Mouse (Mus musculus) forebrain, embryonic 12.5 days (tissue): ENCODE measurements around the gene Map3k12. TPM values are rescaled to one million over a fixed set of nuclear protein-coding genes. Genes with fewer than 3 reads are reported as not detected.

Experiments used
- ATAC-seq: fragments of 200-750 bp; cut with Nextera tagmentation; 2 replicates; pipeline ENCODE4 v1.8.0; 2017; ENCODE audit warnings: moderate TSS enrichment; ENCODE audit not compliant: low FRiP score
- H3K27ac ChIP-seq: fragments of 300-500 bp; sonication (generic); 2 replicates; pipeline ENCODE4 v1.5.1; 2016; ENCODE audit warnings: mild to moderate bottlenecking
- H3K27me3 ChIP-seq: fragments of 300-500 bp; sonication (generic); 2 replicates; pipeline ENCODE4 v1.6.1; 2016; ENCODE audit warnings: mild to moderate bottlenecking
- H3K36me3 ChIP-seq: fragments of 300-500 bp; sonication (generic); replicated peaks from 2 replicates; pipeline ENCODE4 v1.6.1; 2016; ENCODE audit warnings: mild to moderate bottlenecking
- H3K4me1 ChIP-seq: fragments of 300-500 bp; sonication (generic); 2 replicates; pipeline ENCODE4 v1.6.1; 2016
- H3K4me2 ChIP-seq: fragments of 300-500 bp; sonication (generic); 2 replicates; pipeline ENCODE4 v1.6.1; 2016; ENCODE audit warnings: mild to moderate bottlenecking, moderate library complexity
- H3K4me3 ChIP-seq: fragments of 300-500 bp; sonication (generic); replicated peaks from 2 replicates; pipeline ENCODE4 v1.5.1; 2016; ENCODE audit warnings: mild to moderate bottlenecking
- H3K9ac ChIP-seq: fragments of 300-500 bp; sonication (generic); 2 replicates; pipeline ENCODE4 v1.6.1; 2016; ENCODE audit warnings: mild to moderate bottlenecking
- H3K9me3 ChIP-seq: fragments of 300-500 bp; sonication (generic); 2 replicates; pipeline ENCODE4 v1.6.1; 2016
- WGBS: fragments of 180-500 bp; shearing (Covaris S2); methylation state at CpG from one replicate; pipeline ENCODE4 v1.1.7; 2016; 5-methylcytosine and 5-hydroxymethylcytosine counted together
- polyA plus RNA-seq: library from polyadenylated mRNA; unstranded; fragments of >200 nt; fragmentation: Nextera tagmentation; extraction: Ambion mirVana; gene quantifications from 2 replicates; pipeline ENCODE4 v1.2.1, GENCODE M21; 2016

Map3k12 gene
- polyA plus RNA-seq, 1 experiment from 2014 or later = 40.1 TPM

DNA sequence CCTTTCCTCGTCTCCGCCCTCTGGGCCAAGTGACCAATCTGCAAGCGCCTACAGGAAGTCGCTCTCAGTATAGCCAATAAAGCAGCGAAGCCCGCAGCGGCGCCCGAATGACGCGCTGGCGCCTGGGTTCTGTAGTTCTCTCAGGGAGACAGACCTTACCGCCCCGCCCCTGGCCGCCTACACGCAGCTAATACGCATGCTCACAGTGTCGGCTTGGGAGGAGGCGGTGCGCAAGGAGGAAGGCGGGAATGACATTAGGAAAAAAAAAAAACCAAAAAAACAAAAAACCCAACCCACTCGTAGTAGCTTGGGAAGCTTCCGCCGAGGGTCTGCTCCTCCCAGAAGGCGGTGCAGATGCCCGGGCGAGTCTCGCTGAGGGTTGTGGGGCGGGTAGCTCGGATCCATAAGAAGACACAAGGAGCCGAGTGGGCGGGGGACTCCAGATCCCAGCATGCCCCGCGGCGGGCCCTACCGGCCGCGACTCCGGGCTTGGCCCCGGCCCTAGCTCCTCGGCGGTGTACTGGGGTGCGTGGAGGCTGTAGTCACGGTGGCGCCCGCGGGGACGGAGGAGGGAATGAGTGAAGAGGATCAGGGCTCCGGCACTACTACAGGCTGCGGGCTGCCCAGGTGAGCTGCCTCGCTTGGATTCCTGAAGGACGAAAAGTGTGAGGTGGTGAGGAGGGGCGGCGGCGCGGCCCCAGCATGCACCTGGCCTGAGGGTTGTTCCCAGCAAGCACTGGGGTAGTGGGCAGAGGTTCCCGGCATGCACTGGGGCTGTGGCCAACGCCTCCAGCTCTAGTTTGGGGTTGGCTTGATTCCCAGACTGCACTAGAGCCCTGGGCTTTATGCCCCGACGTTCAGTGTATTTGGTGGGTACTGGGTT is 1.4 kb upstream of the Map3k12 start, which contains the start of gene Tarbp2:
Gene Tarbp2, plus strand, starts transcription at position 217 of the 883 bp plus-strand sequence.
- Histone ChIP-seq H3K4me1 (peaks cover 49% of the 10 kb centered on the region), H3K27me3 (no peaks in the 10 kb centered on the region), H3K27ac (peak within 1 kb of the TSS; percentile 99), H3K4me2 (peak within 1 kb of the TSS; percentile 64), H3K9me3 (no peaks in the 10 kb centered on the region), H3K36me3 (peaks cover 27% of the 10 kb centered on the region), H3K4me3 (peak within 1 kb of the TSS; percentile 72), H3K9ac (peak within 1 kb of the TSS; percentile 87)
- WGBS = under 1% methylated on average over 60 of the region's 60 CpGs
- peak; percentile 92 for ATAC-seq

DNA sequence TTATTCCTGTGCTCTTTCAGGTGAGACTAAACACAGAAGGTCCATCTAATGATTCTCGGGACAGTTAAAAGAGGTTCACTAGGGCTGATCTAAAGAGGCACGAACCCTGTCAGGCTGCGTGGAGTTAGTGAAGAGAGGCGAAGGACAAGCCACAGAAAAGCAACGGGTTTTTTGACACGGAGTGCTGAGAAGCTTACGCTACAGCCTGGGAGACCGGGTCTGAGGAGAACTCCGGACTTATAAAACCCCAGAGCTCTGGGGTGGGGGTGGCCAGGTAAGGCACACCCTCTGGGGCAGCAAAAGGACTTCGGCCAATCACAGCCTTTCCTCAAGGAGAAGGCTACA is 739 bp upstream of the Map3k12 start:
- Histone ChIP-seq H3K4me1 (peaks cover 55% of the 10 kb centered on the region), H3K27ac (peak overlapping the region; percentile 92), H3K4me2 (peak overlapping the region; percentile 64), H3K9me3 (no peaks in the 10 kb centered on the region), H3K4me3 (peak overlapping the region; percentile 72), H3K9ac (peak overlapping the region; percentile 87; the same call in 1 of the 2 replicates), H3K27me3 (no peaks in the 10 kb centered on the region), H3K36me3 (peaks cover 22% of the 10 kb centered on the region)
- no peak for ATAC-seq
- under 1% methylated on average over 10 of the region's 10 CpGs for WGBS

DNA sequence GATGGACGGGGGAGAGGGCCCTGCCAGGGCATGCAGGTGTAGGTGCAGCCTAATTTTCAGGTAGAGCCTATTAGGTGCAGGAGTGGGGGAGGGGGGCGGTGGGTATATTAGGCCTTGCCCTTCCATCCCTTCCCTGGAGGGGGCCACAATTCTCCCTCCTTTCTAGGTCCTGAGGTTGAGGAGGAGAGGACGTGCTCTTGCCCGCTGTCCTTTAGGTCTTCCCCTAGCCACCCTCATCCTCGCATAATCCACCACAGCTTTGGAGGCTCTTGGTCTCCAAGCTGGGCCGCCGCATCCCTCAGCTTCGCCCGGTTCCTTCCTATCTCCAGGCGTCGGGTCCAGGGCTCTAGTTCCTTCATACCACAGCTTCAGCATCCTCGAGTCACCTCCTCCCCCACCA is 571 bp downstream of the Map3k12 start:
- Histone ChIP-seq H3K4me1 (peaks cover 68% of the 10 kb centered on the region), H3K4me3 (peak overlapping the region; percentile 72), H3K4me2 (peak overlapping the region; percentile 64), H3K9ac (peak overlapping the region; percentile 87), H3K27me3 (no peaks in the 10 kb centered on the region), H3K36me3 (peaks cover 9% of the 10 kb centered on the region), H3K27ac (peak overlapping the region; percentile 92), H3K9me3 (no peaks in the 10 kb centered on the region)
- ATAC-seq = no peak
- WGBS = 0% methylated on average over 11 of the region's 12 CpGs

DNA sequence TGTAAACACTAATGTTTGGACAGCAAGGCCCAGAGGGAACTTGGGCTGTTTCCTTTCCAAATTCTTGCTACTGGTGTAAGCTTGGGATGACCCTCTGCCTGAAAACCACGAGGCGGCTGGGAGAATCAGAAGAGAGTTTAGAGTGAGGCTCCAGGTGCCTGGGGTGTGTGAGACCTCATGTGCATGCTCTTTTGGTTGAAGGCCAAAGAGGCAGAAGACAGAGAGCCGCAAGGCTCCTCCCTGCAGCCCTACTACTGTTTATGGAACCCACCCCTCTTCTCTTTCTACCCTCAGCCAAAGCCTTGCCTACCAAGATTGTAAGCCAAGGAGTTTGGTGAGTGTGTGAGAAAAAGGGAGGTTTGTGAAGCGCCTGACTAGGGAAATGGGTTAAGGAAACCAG is 1.1 kb downstream of the Map3k12 start:
- Histone ChIP-seq H3K4me1 (peaks cover 73% of the 10 kb centered on the region), H3K4me2 (peak overlapping the region; percentile 64)

DNA sequence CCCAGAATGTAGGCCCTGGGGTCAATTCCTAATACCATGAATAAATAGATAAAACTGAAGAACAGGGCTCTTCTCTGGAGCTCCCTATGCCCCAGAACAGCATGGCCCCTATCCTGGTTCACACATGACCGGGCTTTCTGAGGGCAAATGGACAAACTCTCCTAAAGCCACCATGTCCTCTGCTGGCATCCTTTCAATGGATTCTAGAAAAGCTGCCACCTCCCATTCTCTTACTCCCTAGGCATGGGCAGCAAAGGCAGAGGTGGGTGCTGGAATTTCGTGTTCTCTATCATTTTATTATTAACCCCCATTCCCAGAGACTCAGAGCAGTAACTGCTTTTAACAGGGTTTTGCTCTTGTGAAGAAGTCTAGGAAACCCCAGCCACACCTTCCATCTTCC is 1.6 kb downstream of the Map3k12 start:
- whole genome bisulfite sequencing = 89% methylated on average over 2 of the region's 2 CpGs
- Histone ChIP-seq H3K4me1 (peaks cover 77% of the 10 kb centered on the region), H3K4me2 (peak overlapping the region; percentile 64), H3K4me3 (peak overlapping the region; percentile 72; the same call in 1 of the 2 replicates), H3K9me3 (no peaks in the 10 kb centered on the region), H3K27me3 (no peaks in the 10 kb centered on the region), H3K36me3 (no peaks in the 10 kb centered on the region), H3K9ac (0 out of 2 replicates have a peak overlapping the region, but pooled peaks have one; percentile 87), H3K27ac (0 out of 2 replicates have a peak overlapping the region, but pooled peaks have one; percentile 92)
- no peak for ATAC-seq

More for the DNA sequence above, 1.1 kb downstream of the Map3k12 start:
- no peak for ATAC-seq
- Histone ChIP-seq H3K9me3 (no peaks in the 10 kb centered on the region), H3K27me3 (no peaks in the 10 kb centered on the region), H3K4me3 (peak overlapping the region; percentile 72), H3K36me3 (peaks cover 4% of the 10 kb centered on the region), H3K27ac (peak overlapping the region; percentile 92), H3K9ac (peak overlapping the region; percentile 87)
- WGBS = 45% methylated on average over 4 of the region's 4 CpGs

DNA sequence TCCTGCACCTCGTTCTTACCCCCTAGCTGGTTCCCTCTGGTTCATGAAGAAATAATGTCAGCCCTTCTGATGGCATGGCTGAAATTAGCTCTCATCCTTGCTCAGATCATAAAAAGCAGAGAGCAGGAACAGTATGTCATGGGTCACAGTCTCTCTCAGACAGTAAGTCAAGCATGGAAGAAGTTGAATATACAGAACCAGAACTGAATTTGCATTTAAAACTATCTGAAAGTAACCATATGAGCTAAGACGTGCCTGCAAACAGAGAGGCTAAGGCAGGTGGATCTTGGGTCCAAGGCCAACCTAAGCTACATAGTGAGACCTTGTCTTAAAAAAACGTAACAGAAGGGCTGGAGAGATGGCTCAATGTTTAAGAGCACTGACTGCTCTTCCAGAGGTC is 3.9 kb downstream of the Map3k12 start:
- H3K4me3 ChIP-seq = no peak overlapping the region
- H3K9me3 ChIP-seq = no peaks in the 10 kb centered on the region
- 0 out of 2 replicates have a peak overlapping the region, but pooled peaks have one; percentile 30 for H3K9ac ChIP-seq
- H3K4me1 ChIP-seq = peaks cover 78% of the 10 kb centered on the region
- no peak for ATAC-seq
- 84% methylated on average over 3 of the region's 3 CpGs for WGBS
- H3K36me3 ChIP-seq = 0 out of 2 replicates have a peak, but pooled peaks cover 4% of the 10 kb centered on the region
- no peak overlapping the region for H3K4me2 ChIP-seq
- no peak overlapping the region for H3K27ac ChIP-seq
- H3K27me3 ChIP-seq = no peaks in the 10 kb centered on the region

DNA sequence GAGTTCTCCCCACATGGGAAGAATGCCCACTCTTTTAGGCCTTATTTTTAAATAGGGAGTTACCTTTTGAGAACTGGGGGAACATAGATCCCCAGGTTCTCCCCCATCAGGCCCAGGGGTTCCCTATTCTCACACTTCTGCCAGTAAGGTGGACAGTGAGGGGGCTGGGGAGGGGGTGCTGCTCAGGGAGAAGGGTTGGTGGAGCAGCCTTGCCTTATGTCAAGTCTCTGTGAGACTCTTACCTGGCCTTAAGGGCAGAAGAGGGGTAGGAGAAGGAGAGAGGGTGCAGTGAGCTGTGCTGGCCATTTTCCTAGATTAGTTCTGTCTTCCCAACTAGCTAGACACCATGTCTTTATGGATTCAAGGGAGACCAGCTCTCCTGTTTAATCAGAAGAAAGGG is 4.4 kb downstream of the Map3k12 start:
- no peaks in the 10 kb centered on the region for H3K27me3 ChIP-seq
- ATAC-seq = no peak
- H3K4me2 ChIP-seq = 0 out of 2 replicates have a peak overlapping the region, but pooled peaks have one; percentile 71
- H3K27ac ChIP-seq = peak overlapping the region; percentile 90
- H3K36me3 ChIP-seq = peaks cover 9% of the 10 kb centered on the region
- no peak overlapping the region for H3K4me3 ChIP-seq
- no peaks in the 10 kb centered on the region for H3K9me3 ChIP-seq
- peak overlapping the region; percentile 30; the same call in 1 of the 2 replicates for H3K9ac ChIP-seq
- H3K4me1 ChIP-seq = peaks cover 78% of the 10 kb centered on the region

DNA sequence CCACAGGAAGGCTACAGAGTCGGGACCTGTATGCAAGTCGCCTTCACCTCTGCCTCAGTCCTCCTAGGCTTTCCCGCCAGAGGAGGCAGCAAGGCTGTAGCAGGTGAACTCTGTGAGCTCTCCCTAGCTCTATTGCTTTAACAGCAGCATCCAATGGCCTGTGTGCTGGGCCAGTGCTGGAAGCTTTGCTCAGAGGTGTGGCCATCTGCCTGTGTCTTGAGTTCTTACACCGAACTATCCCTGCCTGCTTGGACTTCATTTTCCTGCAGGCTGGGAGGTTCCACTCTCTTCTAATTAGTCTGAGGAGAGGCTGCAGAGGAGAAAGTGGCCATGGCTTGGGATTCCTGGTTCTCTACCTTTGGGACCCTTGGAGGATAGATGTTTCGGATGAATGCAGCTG is 4.9 kb downstream of the Map3k12 start:
- H3K27me3 ChIP-seq = no peaks in the 10 kb centered on the region

DNA sequence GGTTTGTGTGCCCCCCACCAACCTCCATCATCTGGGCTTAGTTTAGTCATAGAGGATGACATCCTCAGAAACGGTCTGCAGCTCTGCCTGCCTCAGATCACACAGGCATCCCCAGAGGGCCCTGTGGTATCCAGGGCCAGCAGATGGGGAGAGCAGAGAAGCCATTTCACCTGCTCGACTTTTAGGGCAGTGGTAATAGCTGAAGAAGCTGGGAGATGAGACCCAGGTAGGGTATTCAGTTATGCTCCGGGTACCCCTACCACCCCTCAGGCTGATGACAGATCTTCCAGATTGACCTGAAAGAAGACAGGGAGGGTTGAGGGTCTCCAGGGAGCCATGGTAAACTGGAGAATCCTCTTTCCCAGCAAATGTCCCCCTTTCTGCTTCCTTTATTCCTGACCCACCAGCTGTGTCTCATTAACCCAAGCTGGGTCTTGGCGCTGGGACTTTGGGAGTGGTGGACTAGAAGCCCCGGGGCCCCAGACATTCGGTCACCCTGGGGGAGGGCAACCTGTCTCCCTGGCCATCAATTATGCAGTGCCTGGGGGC is 5.5 kb downstream of the Map3k12 start:
- Histone ChIP-seq H3K4me1 (peaks cover 71% of the 10 kb centered on the region), H3K27me3 (no peaks in the 10 kb centered on the region), H3K36me3 (peaks cover 12% of the 10 kb centered on the region), H3K9me3 (no peaks in the 10 kb centered on the region), H3K4me3 (peak overlapping the region; percentile 59; the same call in 1 of the 2 replicates), H3K27ac (peak overlapping the region; percentile 90), H3K9ac (peak overlapping the region; percentile 30; the same call in 1 of the 2 replicates), H3K4me2 (peak overlapping the region; percentile 71)
- 15% methylated on average over 6 of the region's 6 CpGs for whole genome bisulfite sequencing
- no peak for ATAC-seq

More for the DNA sequence above, 4.9 kb downstream of the Map3k12 start:
- H3K4me1 ChIP-seq = peaks cover 73% of the 10 kb centered on the region
- H3K9me3 ChIP-seq = no peaks in the 10 kb centered on the region
- peak overlapping the region; percentile 71 for H3K4me2 ChIP-seq
- 0 out of 2 replicates have a peak overlapping the region, but pooled peaks have one; percentile 4 for H3K4me3 ChIP-seq
- H3K27ac ChIP-seq = peak overlapping the region; percentile 90
- H3K36me3 ChIP-seq = peaks cover 12% of the 10 kb centered on the region
- 33% methylated on average over 5 of the region's 5 CpGs for WGBS
- no peak for ATAC-seq
- H3K9ac ChIP-seq = peak overlapping the region; percentile 30

DNA sequence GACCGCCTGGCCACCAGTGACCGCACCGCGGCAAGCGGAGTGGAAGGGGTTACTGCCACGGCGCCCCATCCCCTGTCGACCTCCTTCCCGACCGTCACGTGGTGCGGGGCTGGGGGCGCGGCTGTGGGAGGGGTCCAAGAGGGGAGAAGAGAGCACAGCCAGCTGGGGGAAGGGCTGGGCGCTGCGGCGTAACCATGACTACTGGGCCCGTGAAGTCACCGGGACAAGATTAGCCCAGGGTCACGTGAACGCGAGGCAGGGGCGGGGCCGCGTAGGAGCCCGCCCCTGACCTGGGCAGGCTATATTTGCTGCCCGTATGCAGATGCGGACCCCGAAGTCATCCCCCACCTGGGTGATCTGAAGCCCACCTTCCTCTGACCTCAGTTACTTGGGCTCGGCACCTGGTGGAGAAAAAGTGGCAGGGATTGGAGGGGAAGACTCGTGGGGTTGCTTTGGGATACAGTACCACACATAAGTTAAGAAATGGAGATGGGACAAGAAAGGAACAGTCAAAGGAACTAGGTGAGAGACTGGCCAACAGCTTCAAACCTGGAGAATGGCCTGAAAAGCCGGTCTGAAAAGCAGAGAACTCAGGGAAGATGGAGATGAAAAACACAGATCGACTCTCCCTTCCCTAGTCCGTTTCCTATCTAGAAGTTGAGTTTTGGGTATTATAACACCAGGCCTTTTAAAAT is 6.1 kb downstream of the Map3k12 start:
- peak overlapping the region; percentile 72 for H3K9ac ChIP-seq
- ATAC-seq = peak; percentile 96
- WGBS = 3% methylated on average over 34 of the region's 34 CpGs

DNA sequence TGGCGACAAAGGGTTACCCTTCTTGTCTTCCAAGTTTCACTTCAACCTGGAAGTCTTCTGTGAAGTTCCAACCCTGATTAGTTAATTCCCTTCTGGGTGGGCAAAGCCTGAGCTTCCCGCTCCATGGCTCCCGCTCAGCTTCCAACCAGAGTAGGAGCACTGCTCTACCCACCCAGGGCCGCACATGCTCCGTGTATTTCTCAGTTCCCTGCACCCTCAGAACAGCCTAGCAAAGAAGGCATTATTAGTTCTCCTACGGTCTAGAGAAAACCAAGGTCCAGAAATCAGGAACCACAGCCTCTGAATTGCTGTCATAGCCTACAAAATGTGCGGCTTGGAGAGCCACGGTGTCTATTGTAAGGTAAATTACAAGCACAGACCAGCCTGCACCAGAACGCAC is 6.8 kb downstream of the Map3k12 start:
- H3K36me3 ChIP-seq = peaks cover 19% of the 10 kb centered on the region
- H3K27me3 ChIP-seq = no peaks in the 10 kb centered on the region
- peak overlapping the region; percentile 90 for H3K27ac ChIP-seq
- WGBS = 6% methylated on average over 9 of the region's 9 CpGs
- H3K4me1 ChIP-seq = peaks cover 59% of the 10 kb centered on the region
- H3K9me3 ChIP-seq = no peaks in the 10 kb centered on the region
- ATAC-seq = peak; percentile 57
- peak overlapping the region; percentile 71 for H3K4me2 ChIP-seq
- peak overlapping the region; percentile 59 for H3K4me3 ChIP-seq
- peak overlapping the region; percentile 72 for H3K9ac ChIP-seq

More for the DNA sequence above, 6.1 kb downstream of the Map3k12 start:
- peaks cover 12% of the 10 kb centered on the region for H3K36me3 ChIP-seq
- H3K4me2 ChIP-seq = peak overlapping the region; percentile 71
- H3K27me3 ChIP-seq = no peaks in the 10 kb centered on the region
- H3K27ac ChIP-seq = peak overlapping the region; percentile 90
- H3K4me3 ChIP-seq = peak overlapping the region; percentile 59
- H3K9me3 ChIP-seq = no peaks in the 10 kb centered on the region
- H3K4me1 ChIP-seq = peaks cover 66% of the 10 kb centered on the region

DNA sequence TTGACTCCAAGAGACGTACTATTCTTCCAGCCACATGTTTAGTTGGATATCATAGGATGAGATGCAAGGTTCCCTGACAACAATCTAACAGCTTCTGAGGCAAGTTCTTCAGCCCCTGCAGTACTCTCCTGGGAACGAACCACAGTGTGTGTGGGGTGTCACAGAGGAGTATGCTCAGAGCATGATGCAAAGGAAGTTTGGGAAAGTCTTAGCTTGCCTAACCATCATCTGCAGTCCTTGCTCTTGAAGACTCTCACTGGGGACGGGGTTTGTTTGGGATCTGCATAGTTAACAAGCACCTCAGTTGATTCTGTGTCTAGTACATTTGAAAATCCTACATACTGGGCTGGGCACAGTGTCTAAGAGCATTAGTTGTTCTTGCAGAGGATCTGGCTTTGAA is 8.5 kb downstream of the Map3k12 start:
- ATAC-seq = no peak
- H3K4me3 ChIP-seq = no peak overlapping the region
- WGBS = 90% methylated on average over 3 of the region's 3 CpGs
- no peaks in the 10 kb centered on the region for H3K27me3 ChIP-seq
- peaks cover 44% of the 10 kb centered on the region for H3K4me1 ChIP-seq
- peaks cover 36% of the 10 kb centered on the region for H3K36me3 ChIP-seq
- no peak overlapping the region for H3K4me2 ChIP-seq
- H3K27ac ChIP-seq = no peak overlapping the region
- no peak overlapping the region for H3K9ac ChIP-seq
- no peaks in the 10 kb centered on the region for H3K9me3 ChIP-seq
